Mouse (Mus musculus): ENCODE measurements at regions not wholly inside any gene's neighbourhood (a gene's known extent, or its start where the extent isn't known, plus 50 kb on each side); places are given as distances from the start of the nearest gene placed in this dataset.

- H3K4me3 ChIP-seq (replicated peaks): no peak overlapping the region
- H3K27ac ChIP-seq: no peak overlapping the region
- H3K36me3 ChIP-seq: no peaks in the 10 kb centered on the region
- no peak for ATAC-seq (ENCODE audit: insufficient number of reproducible peaks, insufficient read depth, low FRiP score, low TSS enrichment, low read depth)
- WGBS: 94% methylated on average over 2 of the region's 2 CpGs
- H3K9ac ChIP-seq (replicated peaks): no peak overlapping the region
- H3K4me2 ChIP-seq: no peak overlapping the region
- H3K9me3 ChIP-seq: no peaks in the 10 kb centered on the region
- H3K4me1 ChIP-seq (replicated peaks): peaks cover 2% of the 10 kb centered on the region; the same call in 1 of the 2 replicates
- H3K27me3 ChIP-seq: peaks cover 28% of the 10 kb centered on the region
Measured at GRCm38 (mm10) chr2:74956556-74956955, 131.0 kb downstream of the Mtx2 start.

GRCm38 (mm10) chr2:74959936-74960335 is 134.3 kb downstream of the Mtx2 start:
- Histone ChIP-seq H3K27ac (no peak overlapping the region), H3K36me3 (no peaks in the 10 kb centered on the region), H3K9ac (replicated peaks) (no peak overlapping the region), H3K27me3 (peaks cover 39% of the 10 kb centered on the region), H3K4me2 (no peak overlapping the region), H3K4me3 (replicated peaks) (no peak overlapping the region), H3K4me1 (replicated peaks) (peaks cover under 1% of the 10 kb centered on the region; the same call in 1 of the 2 replicates), H3K9me3 (no peaks in the 10 kb centered on the region)
- 34% methylated on average over 5 of the region's 5 CpGs for WGBS
- ATAC-seq (ENCODE audit: insufficient number of reproducible peaks, insufficient read depth, low FRiP score, low TSS enrichment, low read depth): no peak

- peaks cover 12% of the 10 kb centered on the region; the same call in 1 of the 2 replicates for H3K4me1 ChIP-seq (replicated peaks)
- no peaks in the 10 kb centered on the region for H3K36me3 ChIP-seq
- H3K9me3 ChIP-seq: no peaks in the 10 kb centered on the region
- 93% methylated on average over 6 of the region's 6 CpGs for WGBS
- no peak for ATAC-seq (ENCODE audit: insufficient number of reproducible peaks, insufficient read depth, low FRiP score, low TSS enrichment, low read depth)
- no peak overlapping the region for H3K4me2 ChIP-seq
- H3K27ac ChIP-seq: no peak overlapping the region
- no peak overlapping the region for H3K9ac ChIP-seq (replicated peaks)
- peaks cover 55% of the 10 kb centered on the region for H3K27me3 ChIP-seq
- no peak overlapping the region for H3K4me3 ChIP-seq (replicated peaks)
Measured at GRCm38 (mm10) chr2:74962416-74962815, 136.8 kb downstream of the Mtx2 start.

GRCm38 (mm10) chr2:74964360-74964759 is 138.8 kb downstream of the Mtx2 start:
- ATAC-seq (ENCODE audit: insufficient number of reproducible peaks, insufficient read depth, low FRiP score, low TSS enrichment, low read depth): peak; percentile 71; the same call in 1 of the 2 replicates
- Histone ChIP-seq H3K27me3 (peaks cover 67% of the 10 kb centered on the region), H3K4me1 (replicated peaks) (peaks cover 12% of the 10 kb centered on the region; the same call in 1 of the 2 replicates), H3K9me3 (no peaks in the 10 kb centered on the region), H3K27ac (no peak overlapping the region), H3K9ac (replicated peaks) (no peak overlapping the region), H3K4me3 (replicated peaks) (no peak overlapping the region), H3K36me3 (no peaks in the 10 kb centered on the region), H3K4me2 (no peak overlapping the region)
- WGBS: under 1% methylated on average over 6 of the region's 6 CpGs

GRCm38 (mm10) chr2:74964980-74965379 is 139.4 kb downstream of the Mtx2 start:
- Histone ChIP-seq H3K9ac (replicated peaks) (no peak overlapping the region), H3K4me2 (no peak overlapping the region), H3K36me3 (no peaks in the 10 kb centered on the region), H3K4me1 (replicated peaks) (peaks cover 12% of the 10 kb centered on the region; the same call in 1 of the 2 replicates), H3K9me3 (no peaks in the 10 kb centered on the region), H3K27ac (no peak overlapping the region), H3K27me3 (peaks cover 70% of the 10 kb centered on the region), H3K4me3 (replicated peaks) (no peak overlapping the region)
- no peak for ATAC-seq (ENCODE audit: insufficient number of reproducible peaks, insufficient read depth, low FRiP score, low TSS enrichment, low read depth)
- WGBS: 39% methylated on average over 3 of the region's 3 CpGs

- H3K9me3 ChIP-seq: no peaks in the 10 kb centered on the region
- H3K27me3 ChIP-seq: peaks cover 71% of the 10 kb centered on the region
- WGBS: 28% methylated on average over 18 of the region's 18 CpGs
- H3K4me3 ChIP-seq (replicated peaks): no peak overlapping the region
- no peak overlapping the region for H3K9ac ChIP-seq (replicated peaks)
- peak overlapping the region; percentile 35 for H3K4me2 ChIP-seq
- H3K4me1 ChIP-seq (replicated peaks): peaks cover 15% of the 10 kb centered on the region
- no peaks in the 10 kb centered on the region for H3K36me3 ChIP-seq
- ATAC-seq (ENCODE audit: insufficient number of reproducible peaks, insufficient read depth, low FRiP score, low TSS enrichment, low read depth): no peak
- H3K27ac ChIP-seq: no peak overlapping the region
Measured at GRCm38 (mm10) chr2:74965384-74966060, 139.9 kb downstream of the Mtx2 start.

GRCm38 (mm10) chr2:74970611-74971265 is 145.1 kb downstream of the Mtx2 start:
- no peak for ATAC-seq (ENCODE audit: insufficient number of reproducible peaks, insufficient read depth, low FRiP score, low TSS enrichment, low read depth)
- H3K36me3 ChIP-seq: no peaks in the 10 kb centered on the region
- H3K9me3 ChIP-seq: no peaks in the 10 kb centered on the region
- peak overlapping the region; percentile 32 for H3K4me2 ChIP-seq
- 20% methylated on average over 14 of the region's 14 CpGs for WGBS
- peaks cover 73% of the 10 kb centered on the region for H3K27me3 ChIP-seq
- no peak overlapping the region for H3K4me3 ChIP-seq (replicated peaks)
- H3K4me1 ChIP-seq (replicated peaks): peaks cover 22% of the 10 kb centered on the region
- H3K27ac ChIP-seq: no peak overlapping the region
- no peak overlapping the region for H3K9ac ChIP-seq (replicated peaks)

GRCm38 (mm10) chr2:74973386-74973785 is 147.8 kb downstream of the Mtx2 start:
- no peak overlapping the region for H3K4me3 ChIP-seq (replicated peaks)
- H3K9ac ChIP-seq (replicated peaks): no peak overlapping the region
- H3K4me2 ChIP-seq: no peak overlapping the region
- no peak for ATAC-seq (ENCODE audit: insufficient number of reproducible peaks, insufficient read depth, low FRiP score, low TSS enrichment, low read depth)
- H3K9me3 ChIP-seq: no peaks in the 10 kb centered on the region
- no peaks in the 10 kb centered on the region for H3K36me3 ChIP-seq
- H3K27me3 ChIP-seq: peaks cover 47% of the 10 kb centered on the region
- peaks cover 19% of the 10 kb centered on the region for H3K4me1 ChIP-seq (replicated peaks)
- WGBS: 78% methylated on average over 6 of the region's 6 CpGs
- H3K27ac ChIP-seq: no peak overlapping the region

GRCm38 (mm10) chr2:74974595-74975325 is 149.2 kb downstream of the Mtx2 start:
- Histone ChIP-seq H3K9ac (replicated peaks) (no peak overlapping the region), H3K36me3 (no peaks in the 10 kb centered on the region), H3K4me3 (replicated peaks) (no peak overlapping the region), H3K27ac (no peak overlapping the region), H3K27me3 (peaks cover 38% of the 10 kb centered on the region), H3K4me2 (peak overlapping the region; percentile 39), H3K4me1 (replicated peaks) (peaks cover 19% of the 10 kb centered on the region), H3K9me3 (no peaks in the 10 kb centered on the region)
- 58% methylated on average over 16 of the region's 16 CpGs for whole genome bisulfite sequencing
- ATAC-seq (ENCODE audit: insufficient number of reproducible peaks, insufficient read depth, low FRiP score, low TSS enrichment, low read depth): no peak

- no peak overlapping the region for H3K27ac ChIP-seq
- peaks cover 27% of the 10 kb centered on the region for H3K27me3 ChIP-seq
- no peaks in the 10 kb centered on the region for H3K9me3 ChIP-seq
- H3K4me1 ChIP-seq (replicated peaks): peaks cover 9% of the 10 kb centered on the region; the same call in 1 of the 2 replicates
- H3K36me3 ChIP-seq: no peaks in the 10 kb centered on the region
- no peak overlapping the region for H3K9ac ChIP-seq (replicated peaks)
- no peak overlapping the region for H3K4me2 ChIP-seq
- no peak for ATAC-seq (ENCODE audit: insufficient number of reproducible peaks, insufficient read depth, low FRiP score, low TSS enrichment, low read depth)
- H3K4me3 ChIP-seq (replicated peaks): no peak overlapping the region
- over 99% methylated on average over 3 of the region's 3 CpGs for WGBS
Measured at GRCm38 (mm10) chr2:74977348-74977747, 151.7 kb downstream of the Mtx2 start.

GRCm38 (mm10) chr2:74977828-74978227 is 152.2 kb downstream of the Mtx2 start:
- no peak overlapping the region for H3K4me3 ChIP-seq (replicated peaks)
- no peak overlapping the region for H3K4me2 ChIP-seq
- no peak for ATAC-seq (ENCODE audit: insufficient number of reproducible peaks, insufficient read depth, low FRiP score, low TSS enrichment, low read depth)
- no peak overlapping the region for H3K27ac ChIP-seq
- no peaks in the 10 kb centered on the region for H3K36me3 ChIP-seq
- no peak overlapping the region for H3K9ac ChIP-seq (replicated peaks)
- H3K9me3 ChIP-seq: no peaks in the 10 kb centered on the region
- H3K4me1 ChIP-seq (replicated peaks): peaks cover 9% of the 10 kb centered on the region; the same call in 1 of the 2 replicates
- 83% methylated on average over 1 of the region's 1 CpGs for WGBS
- peaks cover 28% of the 10 kb centered on the region for H3K27me3 ChIP-seq

All from limb, embryonic 12.5 days (tissue).